Mouse (Mus musculus) embryo, embryonic 9.5 days (tissue): ENCODE results near the gene Ppfia2.
A peak's percentile ranks its signal among the peaks of the same experiment; 100 is the strongest.

Experiments
- DNase-seq: peaks from one replicate; pipeline ENCODE4 v3.0.0-alpha.2; 2017; ENCODE audit errors: extremely low spot score

The Ppfia2 gene

DNA sequence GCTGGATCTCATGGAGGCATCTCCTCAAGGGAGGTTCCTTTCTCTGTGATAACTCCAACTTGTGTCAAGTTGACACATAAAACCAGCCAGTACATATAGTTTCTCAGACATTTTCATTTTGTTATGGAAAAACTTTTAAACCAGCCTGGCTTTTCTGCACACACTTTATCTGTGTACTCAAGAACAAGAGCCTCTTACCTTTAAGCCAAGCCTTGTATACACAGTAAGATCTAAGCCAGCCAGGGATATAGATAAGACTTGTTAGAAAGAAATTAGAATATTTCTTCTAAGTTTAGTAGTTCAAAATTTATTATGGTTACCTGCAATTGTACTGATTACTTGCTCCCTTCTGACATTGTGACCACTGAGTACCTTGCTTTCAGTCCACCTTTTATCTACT, 444.1 kb downstream of the Ppfia2 start:
- no peak for DNase-seq

DNA sequence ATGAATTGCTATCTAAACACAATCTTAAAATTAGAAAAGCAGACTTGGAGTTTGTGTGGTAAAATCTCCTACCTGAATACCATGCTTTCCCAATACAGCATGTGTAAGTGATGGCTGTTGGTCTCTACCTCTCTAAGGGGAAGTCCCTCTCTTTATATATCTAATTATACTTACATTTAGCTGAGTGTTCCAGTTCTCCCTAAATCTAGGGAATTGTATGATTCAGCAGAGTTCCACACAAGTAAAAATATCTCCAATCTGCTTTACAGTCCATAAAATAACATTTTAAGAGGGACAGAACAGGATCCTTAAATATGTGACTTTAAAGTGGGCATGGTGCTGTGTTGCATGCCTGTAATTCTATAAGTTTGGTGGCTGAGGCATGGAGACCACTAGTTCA, 444.7 kb downstream of the Ppfia2 start:
- DNase-seq: no peak

DNA sequence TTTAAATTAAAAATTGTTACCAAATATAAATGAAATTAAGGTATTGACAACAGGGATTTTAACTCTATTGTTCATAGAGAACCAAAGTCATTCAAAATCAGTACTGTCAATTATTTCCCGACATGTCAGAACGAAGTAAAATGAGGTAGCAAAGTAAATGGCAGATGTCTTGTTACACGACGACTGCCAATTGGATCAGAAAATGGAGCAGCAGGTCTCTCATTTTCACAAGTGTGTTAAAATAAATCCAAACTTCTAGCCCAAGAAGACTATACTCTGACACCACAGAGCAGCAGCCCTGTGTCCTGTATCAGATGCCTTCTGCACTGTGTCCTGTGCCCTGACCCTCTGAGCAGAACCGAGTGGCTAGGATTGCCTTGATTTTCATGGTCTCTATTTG, 454.2 kb downstream of the Ppfia2 start:
- DNase-seq: no peak

DNA sequence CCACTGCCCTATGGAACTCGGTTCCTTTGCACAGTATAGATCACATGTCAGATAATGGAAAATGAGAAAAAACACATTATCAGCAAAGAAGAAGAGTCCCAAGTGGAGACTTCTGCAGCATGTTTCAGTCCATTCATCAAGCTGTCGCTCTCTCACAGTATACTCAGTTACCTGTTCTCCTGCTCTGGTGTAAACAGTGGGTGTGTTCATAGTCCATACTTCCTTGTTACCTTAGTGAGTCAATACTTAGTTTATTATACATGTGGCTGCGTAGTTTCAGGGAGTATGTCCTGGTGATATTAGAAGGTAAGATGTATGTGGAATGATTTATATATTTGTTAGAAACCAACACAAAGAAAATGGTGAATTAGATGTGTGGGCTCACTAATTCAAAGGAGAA, 454.7 kb downstream of the Ppfia2 start:
- DNase-seq: no peak

DNA sequence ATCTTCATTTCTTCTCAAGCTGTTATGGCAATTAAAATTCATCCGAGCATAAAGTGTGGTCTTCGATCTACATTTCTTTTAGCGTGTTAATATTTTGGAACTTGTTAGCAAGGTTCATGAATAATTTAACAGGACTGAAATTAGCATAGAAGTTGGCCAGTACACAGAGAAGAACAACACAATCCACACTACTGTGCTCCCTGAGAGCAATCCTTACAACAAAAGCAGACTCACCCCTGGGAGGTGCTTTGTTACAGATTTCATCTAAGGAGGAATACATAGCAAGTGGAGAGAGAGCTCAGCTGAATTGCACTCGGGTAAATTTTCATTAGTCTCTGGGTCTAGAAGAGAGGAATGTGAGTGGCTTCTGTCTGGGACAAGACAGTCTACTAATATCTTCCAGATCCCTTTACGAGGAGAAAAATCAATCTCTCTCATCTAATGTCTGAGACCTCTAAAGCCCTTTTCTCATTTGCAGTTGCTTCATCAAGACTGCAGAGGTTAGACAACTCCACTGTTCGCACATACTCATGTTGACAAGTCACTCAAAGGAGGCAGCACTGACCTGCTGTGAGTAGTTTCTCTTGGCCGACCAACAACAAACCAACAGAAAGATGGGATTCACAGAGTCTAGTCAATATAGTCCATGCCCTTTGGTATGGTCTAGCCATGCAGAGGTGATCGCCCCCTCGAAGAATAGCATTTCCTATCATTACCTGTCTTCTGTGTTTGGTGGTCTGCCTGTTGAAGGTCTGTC, 458.6 kb downstream of the Ppfia2 start:
- DNase-seq: no peak

DNA sequence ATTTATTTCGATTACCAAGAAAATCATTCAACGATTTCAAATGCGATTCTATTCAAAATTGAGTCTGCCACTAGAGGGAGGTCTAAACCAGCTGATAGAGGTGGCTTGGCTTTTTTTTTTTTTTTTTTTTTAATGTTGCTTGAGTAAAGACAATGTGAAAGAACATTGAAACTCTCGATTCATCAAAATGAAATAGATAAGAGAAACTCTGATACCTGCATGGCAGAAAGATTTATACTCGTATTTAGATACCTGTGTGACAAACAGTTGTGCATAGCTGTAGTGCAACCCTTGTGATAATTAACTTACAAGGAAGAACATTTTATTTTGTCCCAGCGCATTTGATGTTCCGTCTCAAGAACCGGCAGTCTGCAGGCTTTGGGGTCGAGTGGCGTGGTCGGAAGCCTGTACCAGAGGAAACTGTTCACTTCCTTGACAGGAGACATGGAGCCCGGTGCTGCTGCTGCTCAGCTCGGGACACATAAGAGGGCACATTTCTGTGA, 462.5 kb downstream of the Ppfia2 start:
- DNase-seq: peak; percentile 15

DNA sequence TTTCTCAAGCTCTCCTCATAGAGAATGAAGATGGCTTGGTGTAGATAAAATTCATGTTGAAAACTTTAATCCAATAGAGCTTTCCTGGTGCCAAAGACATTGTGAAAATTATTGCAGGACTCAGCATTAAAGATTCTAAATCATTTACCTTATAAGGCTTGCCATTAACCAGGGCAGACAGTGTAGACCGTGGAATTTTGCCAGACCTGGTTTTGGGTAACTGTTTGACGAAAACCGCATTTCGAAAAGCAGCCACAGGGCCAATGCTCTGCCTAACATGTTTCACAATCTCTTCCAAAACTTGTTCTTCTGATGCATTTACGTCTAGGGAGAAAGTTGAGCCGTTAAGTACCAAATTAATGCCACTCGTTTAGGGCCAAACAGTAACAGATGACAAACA, 466.9 kb downstream of the Ppfia2 start:
- DNase-seq: no peak

DNA sequence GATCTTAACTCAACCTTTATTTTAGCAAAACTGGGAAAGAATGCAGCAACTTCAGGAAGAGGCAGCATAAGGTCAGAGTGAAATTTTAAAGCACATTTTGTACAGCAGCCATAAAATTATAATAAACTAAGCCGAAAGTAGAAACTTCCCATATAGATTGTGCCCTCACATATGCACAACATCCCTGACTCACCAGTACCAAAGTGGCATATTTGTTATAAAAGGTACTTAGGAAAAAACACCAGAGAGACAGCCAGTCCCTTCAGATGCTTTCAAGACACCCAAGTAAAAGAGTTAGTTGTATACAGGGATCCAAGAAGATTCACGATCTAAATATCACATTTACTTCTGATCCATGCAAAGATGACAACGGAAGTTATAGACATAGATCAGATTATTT, 468.7 kb downstream of the Ppfia2 start:
- DNase-seq: no peak

DNA sequence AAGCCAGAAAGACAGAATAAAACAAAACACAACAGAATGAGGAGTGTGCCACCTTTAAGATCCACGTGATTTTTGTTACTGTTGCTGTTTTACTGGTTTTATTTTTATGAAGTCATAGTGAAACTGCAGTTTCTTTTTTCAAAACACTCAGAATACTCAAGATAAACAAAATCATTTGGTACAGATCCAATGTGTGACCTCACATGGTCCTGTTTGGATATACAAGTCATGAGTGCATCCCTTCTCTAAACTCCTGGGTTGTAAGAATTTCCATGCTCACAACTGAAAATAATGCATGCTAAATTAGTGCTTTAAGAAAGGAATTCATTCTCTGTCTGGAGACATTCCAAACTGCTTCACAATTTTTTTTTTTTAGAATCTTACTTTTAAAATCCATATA, 469.3 kb downstream of the Ppfia2 start:
- DNase-seq: no peak

DNA sequence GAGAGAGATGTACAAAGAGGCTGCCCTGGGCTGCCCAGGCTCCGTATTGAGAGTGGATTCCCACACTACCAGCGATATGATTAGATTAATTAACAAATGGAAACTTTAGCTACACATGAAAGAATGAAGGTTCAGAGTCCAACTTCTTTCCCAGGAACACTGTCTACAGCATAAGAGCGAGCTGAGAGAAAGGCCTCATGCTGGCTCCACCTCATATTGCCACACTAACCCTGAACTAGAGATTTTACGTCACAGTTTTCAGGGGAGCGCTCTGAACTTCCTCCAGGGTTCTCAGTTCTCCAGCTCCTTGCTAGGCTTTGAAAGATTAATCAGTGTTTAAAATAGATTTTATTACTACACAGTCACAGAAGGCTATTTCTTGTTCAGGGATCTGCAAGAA, 471.2 kb downstream of the Ppfia2 start:
- DNase-seq: no peak

DNA sequence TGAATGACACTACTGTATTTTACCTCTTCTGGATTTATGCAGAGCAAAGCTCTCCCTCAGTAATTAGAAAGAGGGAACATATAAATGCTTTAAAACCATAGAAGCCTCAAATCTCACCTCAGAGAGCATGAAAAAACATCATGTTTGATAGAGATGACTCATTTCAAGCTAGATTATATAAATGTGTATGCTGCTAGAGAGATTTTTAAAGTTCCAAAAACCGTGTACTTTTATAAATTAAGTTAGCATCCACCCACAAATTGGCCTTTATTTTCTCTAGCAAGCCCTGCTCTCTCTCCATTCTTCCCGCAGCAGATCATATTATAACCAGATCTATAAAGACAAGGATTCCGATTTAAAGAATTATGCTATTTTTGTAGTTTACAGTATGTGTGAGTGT, 488.9 kb downstream of the Ppfia2 start:
- DNase-seq: no peak

DNA sequence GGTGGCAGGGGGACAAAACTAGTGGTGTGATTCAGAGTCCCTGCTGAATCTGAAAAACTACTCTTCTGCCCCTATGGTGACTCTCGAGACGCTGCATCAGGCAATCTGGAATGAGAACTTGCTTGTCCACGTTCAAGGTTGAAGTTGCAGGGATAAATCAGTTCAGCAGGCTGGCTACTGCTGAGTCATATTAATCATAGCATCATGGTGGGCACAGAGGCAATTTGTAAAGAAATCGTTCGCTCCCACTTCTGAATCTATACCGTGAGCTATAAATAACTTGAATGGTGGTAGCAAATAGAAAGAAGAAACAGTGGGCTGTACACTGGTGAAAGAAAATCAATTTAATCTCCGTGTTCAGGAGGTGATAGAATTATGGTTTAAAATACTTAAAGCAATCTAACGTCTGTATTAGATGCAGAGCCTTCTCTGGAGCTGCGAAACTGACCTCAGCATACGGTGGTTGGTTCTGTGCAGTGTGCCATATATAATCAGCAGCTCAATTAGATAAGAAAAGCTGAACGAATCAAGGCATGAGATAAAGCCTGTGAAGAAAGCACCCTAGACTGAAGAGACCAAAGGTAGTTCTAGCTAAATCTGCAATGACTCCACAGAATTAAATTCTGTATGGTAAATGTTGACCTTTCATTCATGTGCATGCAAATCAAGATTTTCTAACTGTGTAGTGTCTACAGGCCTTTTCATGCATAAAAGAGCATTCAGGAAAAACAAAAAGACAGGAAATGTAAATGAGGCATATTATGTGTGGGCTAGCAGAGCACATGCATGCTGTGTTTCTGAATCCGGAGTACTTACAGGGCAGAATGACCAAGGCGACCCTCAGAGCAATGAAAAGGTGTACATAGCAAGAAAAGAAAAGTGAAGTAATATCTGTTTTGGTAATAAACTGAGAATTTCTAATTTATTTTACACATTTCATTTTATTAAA, 505.3 kb downstream of the Ppfia2 start:
- no peak for DNase-seq
